Mouse (Mus musculus) cerebellum, adult 2 months (tissue): ENCODE data around the gene Rrm2.

Source experiments
- CTCF ChIP-seq: fragments of 200-500 bp; IDR thresholded peaks from 2 replicates; pipeline ENCODE4 v1.5.1; 2011; ENCODE audit warnings: low read depth, mild to moderate bottlenecking, control low read depth, low read length, moderate library complexity, borderline replicate concordance; ENCODE audit not compliant: insufficient read depth
- POLR2A ChIP-seq: fragments of 200-500 bp; IDR thresholded peaks from 2 replicates; pipeline ENCODE4 v1.6.1; 2011; ENCODE audit warnings: low read length, control low read depth, borderline replicate concordance; ENCODE audit not compliant: insufficient read depth

DNA sequence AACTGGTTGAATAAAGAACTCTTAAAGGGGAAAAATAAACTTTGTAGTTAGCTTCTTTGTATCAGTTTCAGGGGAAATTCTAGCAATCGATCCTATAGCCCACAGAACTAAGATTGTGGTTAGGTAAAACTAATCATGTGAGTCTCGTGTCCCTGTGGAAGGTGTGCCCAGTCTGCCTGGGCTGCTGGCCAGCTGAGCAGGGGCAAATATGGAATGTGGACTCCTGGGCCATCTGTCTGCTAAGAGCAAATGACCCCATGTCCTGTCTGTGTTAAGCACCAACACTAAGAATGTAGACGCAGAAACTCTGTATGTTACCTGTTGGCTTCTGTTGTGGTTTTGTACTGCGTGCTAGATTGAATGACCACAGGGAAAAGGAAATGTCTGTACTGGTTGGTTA, 46.9 kb upstream of the Rrm2 start:
- TF ChIP-seq POLR2A (no peak), CTCF (no peak)
